Mouse (Mus musculus) layer of hippocampus, adult 9-11 months (tissue): ENCODE measurements at regions not wholly inside any gene's neighbourhood (a gene's known extent, or its start where the extent isn't known, plus 50 kb on each side); places are given as distances from the start of the nearest gene placed in this dataset.

Experiments
- DNase-seq: peaks from one replicate; pipeline ENCODE4 v3.0.0; 2022

DNA sequence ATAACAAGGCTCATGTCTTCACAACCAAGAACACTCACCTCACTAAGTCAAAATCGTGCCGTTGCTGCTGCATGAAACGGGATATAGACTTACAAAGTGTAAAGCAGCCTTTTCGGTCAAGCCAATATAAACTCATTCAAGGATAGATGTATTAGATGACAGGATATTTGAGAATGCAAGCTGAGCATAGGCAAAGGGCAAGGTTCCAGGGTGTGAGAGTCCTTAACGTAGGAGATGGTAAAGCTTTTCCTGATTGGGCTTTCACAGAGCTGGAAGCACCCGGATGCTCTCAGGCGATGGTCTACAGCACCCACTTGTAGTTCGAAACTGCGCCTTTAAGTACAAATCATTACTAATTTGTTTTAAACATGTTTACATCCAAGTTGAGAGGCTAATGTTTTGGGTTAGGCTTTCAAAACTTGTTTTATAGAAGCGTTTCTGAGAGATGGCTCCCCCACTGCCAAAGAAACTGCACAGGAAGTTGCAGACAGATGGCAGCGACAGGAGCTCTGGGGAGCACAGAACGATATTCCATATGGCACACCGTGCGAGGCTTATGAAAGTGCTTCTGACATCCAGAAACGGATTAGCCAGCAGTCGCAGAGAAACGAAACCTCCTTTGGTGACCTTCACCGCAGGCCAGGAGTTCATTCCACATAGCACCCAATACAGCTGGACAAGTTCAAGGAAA is 54.1 kb upstream of the Rell1 start:
- peak; percentile 83 for DNase-seq

DNA sequence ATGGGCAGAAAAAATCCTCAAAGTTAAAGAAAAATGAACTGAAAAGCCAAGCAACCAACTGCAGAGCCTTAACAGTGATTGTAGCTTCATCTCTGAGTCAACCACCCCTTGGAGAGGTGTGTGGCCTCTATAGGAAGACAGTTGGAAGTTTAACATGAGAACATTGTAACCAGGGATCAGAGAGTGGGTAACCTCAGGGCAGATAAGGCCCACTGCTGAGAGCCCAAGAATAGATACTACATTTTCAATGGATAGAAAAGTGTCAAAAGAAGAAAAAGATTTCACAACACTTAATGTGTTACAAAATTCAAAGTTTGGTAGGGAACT is 54.6 kb upstream of the Rell1 start:
- DNase-seq: no peak

DNA sequence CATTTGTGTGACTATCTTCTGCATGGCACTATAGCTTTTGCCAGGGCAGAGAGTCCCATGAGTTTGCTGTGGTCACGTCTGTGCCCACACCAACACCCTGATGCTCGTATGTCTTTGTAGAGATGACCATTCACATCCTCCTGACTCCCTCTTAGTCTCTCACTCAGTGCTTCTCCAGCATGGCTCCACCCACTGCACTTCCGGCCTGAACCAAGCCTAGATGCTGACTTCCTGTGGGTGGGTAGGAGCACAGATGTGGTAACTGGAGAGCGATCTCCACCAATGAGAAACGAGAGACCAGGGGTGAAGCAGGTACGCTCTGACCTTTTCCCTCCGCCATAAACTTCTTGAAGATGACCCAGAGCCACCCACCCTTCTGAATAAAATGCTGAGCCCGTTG is 55.7 kb upstream of the Rell1 start:
- no peak for DNase-seq

DNA sequence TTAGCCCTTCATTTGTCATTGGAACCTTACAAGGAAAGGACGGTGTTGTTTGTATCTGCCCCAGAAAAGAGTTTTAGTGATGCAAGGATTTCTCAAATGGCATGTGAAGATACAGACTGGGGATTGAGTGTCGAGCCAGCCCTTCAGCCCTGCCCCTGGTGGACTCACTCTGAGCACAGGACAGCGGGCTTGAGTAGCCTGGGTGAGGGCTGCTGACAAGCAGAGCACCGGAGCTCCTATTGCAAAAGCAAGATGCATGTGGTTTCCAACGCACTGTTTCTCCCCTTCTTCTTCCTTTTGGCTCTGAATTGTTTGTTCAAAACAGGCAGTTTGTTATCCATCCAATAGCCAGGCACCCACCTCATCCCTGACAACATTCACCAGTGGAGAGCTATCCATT is 59.0 kb upstream of the Rell1 start:
- no peak for DNase-seq

DNA sequence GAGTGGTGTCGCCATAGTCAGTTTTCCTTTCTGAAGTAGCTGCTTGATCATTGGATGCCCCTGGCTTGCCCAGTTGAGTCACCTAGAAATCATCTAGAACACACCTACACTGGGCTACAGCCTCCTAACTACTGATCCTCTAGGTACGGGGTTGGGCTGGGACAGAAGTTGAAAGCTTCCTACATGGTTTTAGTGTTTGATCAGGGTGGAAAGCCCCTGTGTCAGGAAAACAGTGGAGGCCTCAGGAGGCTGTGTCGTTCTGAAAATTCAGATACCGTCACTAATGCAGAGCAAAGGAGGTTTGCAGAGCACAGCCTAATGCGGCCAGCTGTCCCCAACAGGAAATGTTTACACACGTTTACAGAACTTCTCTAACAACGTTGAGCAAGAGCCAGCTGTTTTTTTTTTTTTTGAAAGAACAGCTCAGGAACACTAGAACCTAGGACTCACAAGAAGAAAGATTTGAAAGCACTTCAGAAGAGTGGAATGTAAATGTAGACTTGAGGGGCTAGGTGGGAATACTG is 61.0 kb upstream of the Rell1 start:
- no peak for DNase-seq

DNA sequence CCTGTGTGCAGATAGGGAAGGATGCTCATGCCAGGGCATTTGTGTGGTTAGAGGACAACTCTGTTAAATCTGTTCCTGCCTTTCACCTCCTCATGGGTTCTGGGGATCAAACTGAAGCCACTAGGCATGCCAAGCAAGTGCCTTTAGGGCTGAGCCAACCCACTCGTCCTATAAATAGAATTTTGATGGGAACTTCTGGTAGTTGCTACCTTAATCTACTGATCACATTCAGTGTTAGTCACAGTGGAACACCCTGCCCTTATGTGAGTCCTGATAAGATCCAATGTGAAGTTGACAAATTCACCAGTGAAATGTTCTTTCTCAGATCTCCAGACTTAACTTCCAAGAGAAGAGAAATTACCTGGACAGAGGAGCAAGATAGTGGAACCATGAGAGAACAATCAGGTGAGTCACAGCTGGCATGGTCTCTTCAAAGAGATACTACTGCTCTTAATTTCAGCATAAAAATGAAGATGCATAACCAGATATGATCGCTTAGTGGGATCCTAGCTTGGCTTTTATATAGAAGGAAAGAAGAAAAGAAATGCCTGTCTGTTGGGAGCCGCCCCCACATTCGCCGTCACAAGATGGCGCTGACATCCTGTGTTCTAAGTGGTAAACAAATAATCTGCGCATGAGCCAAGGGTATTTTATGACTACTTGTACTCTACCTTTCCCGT is 61.7 kb upstream of the Rell1 start:
- DNase-seq: peak; percentile 34

DNA sequence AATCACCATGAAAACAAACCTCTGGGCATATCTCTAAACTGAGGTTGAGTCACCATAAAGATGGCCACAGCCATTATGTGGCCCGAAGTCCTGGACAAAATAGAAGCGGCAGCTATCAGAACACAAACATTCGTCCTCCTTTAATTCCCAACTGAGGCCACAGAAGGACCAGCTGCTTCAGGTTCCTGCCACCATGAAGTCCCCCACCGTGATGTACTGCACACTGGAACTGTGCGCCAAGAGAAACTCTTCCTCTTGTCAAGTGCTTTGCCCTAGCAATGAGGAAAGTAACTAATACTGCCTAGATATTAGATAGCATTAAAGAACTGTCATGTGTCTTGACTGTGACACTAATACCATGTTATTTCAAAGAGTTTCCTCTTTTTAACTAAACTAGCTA is 54.4 kb upstream of the Pgm2 start:
- no peak for DNase-seq

DNA sequence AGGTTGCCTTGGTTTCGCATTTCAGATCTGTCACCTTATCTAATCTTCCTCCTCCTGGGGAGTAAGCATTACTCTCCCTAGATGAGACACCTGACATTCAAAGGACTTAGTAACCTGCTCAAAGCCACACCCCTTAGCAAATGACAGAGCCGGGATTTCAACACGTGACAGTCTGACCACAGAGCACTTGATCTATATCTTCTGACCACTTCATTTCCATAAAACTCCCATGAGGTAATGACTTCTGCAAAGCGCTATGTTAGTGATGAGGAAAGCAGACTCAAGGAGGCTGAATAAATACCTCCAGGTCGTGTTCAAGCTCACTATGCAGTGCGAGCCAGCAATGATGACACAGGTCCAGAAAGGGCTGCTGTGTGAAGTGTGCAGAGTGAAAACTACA is 52.1 kb upstream of the Pgm2 start:
- no peak for DNase-seq
